Mouse (Mus musculus) liver, embryonic 16.5 days (tissue): ENCODE results near the gene Acbd6. TPM values are rescaled to one million over a fixed set of nuclear protein-coding genes. Genes with fewer than 3 reads are reported as not detected.

Experiments used
- ATAC-seq: fragments of 200-750 bp; cut with Nextera tagmentation; 2 replicates; pipeline ENCODE4 v1.8.0; 2017; ENCODE audit warnings: low read depth, mild to moderate bottlenecking, moderate number of reproducible peaks, moderate library complexity
- H3K27ac ChIP-seq: fragments of 300-500 bp; sonication (generic); 2 replicates; pipeline ENCODE4 v1.5.1; 2014; ENCODE audit warnings: mild to moderate bottlenecking, low read length
- H3K27me3 ChIP-seq: fragments of 300-500 bp; sonication (generic); 2 replicates; pipeline ENCODE4 v1.6.1; 2014; ENCODE audit warnings: low read depth, low read length, mixed read lengths; ENCODE audit not compliant: control insufficient read depth, insufficient read depth
- H3K36me3 ChIP-seq: fragments of 300-500 bp; sonication (generic); 2 replicates; pipeline ENCODE4 v1.6.1; 2014; ENCODE audit warnings: mild to moderate bottlenecking; ENCODE audit not compliant: control insufficient read depth, insufficient read depth
- H3K4me1 ChIP-seq: fragments of 300-500 bp; sonication (generic); 2 replicates; pipeline ENCODE4 v1.6.1; 2014; ENCODE audit warnings: low read depth, low read length, mixed read lengths; ENCODE audit not compliant: control insufficient read depth
- H3K4me2 ChIP-seq: fragments of 300-500 bp; sonication (generic); 2 replicates; pipeline ENCODE4 v1.6.1; 2014; ENCODE audit warnings: low read depth, low read length, mixed read lengths
- H3K4me3 ChIP-seq: fragments of 300-500 bp; sonication (generic); 2 replicates; pipeline ENCODE4 v1.5.1; 2014; ENCODE audit warnings: low read depth, mild to moderate bottlenecking, low read length
- H3K9ac ChIP-seq: fragments of 300-500 bp; sonication (generic); 2 replicates; pipeline ENCODE4 v1.6.1; 2014; ENCODE audit warnings: low read depth, low read length
- H3K9me3 ChIP-seq: fragments of 300-500 bp; sonication (generic); replicated peaks from 2 replicates; pipeline ENCODE4 v1.6.1; 2016; ENCODE audit warnings: low read length; ENCODE audit not compliant: control insufficient read depth
- WGBS: fragments of 180-500 bp; shearing (Covaris S2); extraction: QIAGEN DNeasy Blood & Tissue Kit; methylation state at CpG from one replicate; pipeline ENCODE4 v1.1.7; 2014; ENCODE audit not compliant: insufficient replicate concordance; 5-methylcytosine and 5-hydroxymethylcytosine counted together
- polyA plus RNA-seq: library from polyadenylated mRNA; unstranded; fragments of >200 nt; fragmentation: Nextera tagmentation; extraction: Ambion mirVana; gene quantifications from 2 replicates; pipeline ENCODE4 v1.2.1, GENCODE M21; 2015

The Acbd6 gene
- polyA plus RNA-seq, 1 experiment from 2014 or later: 29.1 TPM

GRCm38 (mm10) chr1:155538006-155538405, 19.9 kb upstream of the Acbd6 start:
- Histone ChIP-seq H3K27ac (no peak overlapping the region), H3K4me2 (no peak overlapping the region), H3K9ac (no peak overlapping the region), H3K27me3 (no peaks in the 10 kb centered on the region), H3K36me3 (no peaks in the 10 kb centered on the region), H3K4me3 (no peak overlapping the region), H3K4me1 (no peaks in the 10 kb centered on the region), H3K9me3 (no peaks in the 10 kb centered on the region)
- no peak for ATAC-seq
- 65% methylated on average over 7 of the region's 7 CpGs for WGBS

- H3K4me3 ChIP-seq: peak overlapping the region; percentile 83
- peaks cover 25% of the 10 kb centered on the region for H3K4me1 ChIP-seq
- 0 out of 2 replicates have a peak overlapping the region, but pooled peaks have one; percentile 78 for H3K27ac ChIP-seq
- no peaks in the 10 kb centered on the region for H3K36me3 ChIP-seq
- H3K9ac ChIP-seq: peak overlapping the region; percentile 83
- no peak for ATAC-seq
- no peaks in the 10 kb centered on the region for H3K9me3 ChIP-seq
- peak overlapping the region; percentile 82 for H3K4me2 ChIP-seq
- WGBS: 57% methylated on average over 9 of the region's 9 CpGs
- no peaks in the 10 kb centered on the region for H3K27me3 ChIP-seq
Measured at GRCm38 (mm10) chr1:155557642-155558011, 293 bp upstream of the Acbd6 start.

GRCm38 (mm10) chr1:155560021-155560420, 2.1 kb downstream of the Acbd6 start:
- peak overlapping the region; percentile 82 for H3K4me2 ChIP-seq
- no peaks in the 10 kb centered on the region for H3K27me3 ChIP-seq
- no peak for ATAC-seq
- H3K27ac ChIP-seq: no peak overlapping the region
- 51% methylated on average over 4 of the region's 4 CpGs for WGBS
- H3K4me1 ChIP-seq: peaks cover 28% of the 10 kb centered on the region
- no peak overlapping the region for H3K9ac ChIP-seq
- no peaks in the 10 kb centered on the region for H3K9me3 ChIP-seq
- H3K36me3 ChIP-seq: no peaks in the 10 kb centered on the region
- peak overlapping the region; percentile 1; the same call in 1 of the 2 replicates for H3K4me3 ChIP-seq

GRCm38 (mm10) chr1:155560678-155561077, 2.8 kb downstream of the Acbd6 start:
- no peaks in the 10 kb centered on the region for H3K36me3 ChIP-seq
- no peaks in the 10 kb centered on the region for H3K9me3 ChIP-seq
- 13% methylated on average over 2 of the region's 2 CpGs for WGBS
- no peak overlapping the region for H3K9ac ChIP-seq
- peaks cover 28% of the 10 kb centered on the region for H3K4me1 ChIP-seq
- no peak overlapping the region for H3K27ac ChIP-seq
- H3K4me2 ChIP-seq: peak overlapping the region; percentile 22
- ATAC-seq: no peak
- no peaks in the 10 kb centered on the region for H3K27me3 ChIP-seq
- H3K4me3 ChIP-seq: no peak overlapping the region

GRCm38 (mm10) chr1:155562206-155562605, 4.3 kb downstream of the Acbd6 start:
- no peak overlapping the region for H3K4me3 ChIP-seq

GRCm38 (mm10) chr1:155564741-155565140, 6.8 kb downstream of the Acbd6 start:
- no peak for ATAC-seq
- Histone ChIP-seq H3K27me3 (no peaks in the 10 kb centered on the region), H3K27ac (no peak overlapping the region), H3K36me3 (peaks cover 9% of the 10 kb centered on the region), H3K9me3 (no peaks in the 10 kb centered on the region), H3K9ac (no peak overlapping the region), H3K4me3 (no peak overlapping the region), H3K4me1 (peaks cover 21% of the 10 kb centered on the region), H3K4me2 (no peak overlapping the region)
- WGBS: 23% methylated on average over 3 of the region's 3 CpGs

More at GRCm38 (mm10) chr1:155562206-155562605, 4.3 kb downstream of the Acbd6 start:
- H3K36me3 ChIP-seq: no peaks in the 10 kb centered on the region
- no peak overlapping the region for H3K4me2 ChIP-seq
- no peaks in the 10 kb centered on the region for H3K27me3 ChIP-seq
- no peak for ATAC-seq
- no peaks in the 10 kb centered on the region for H3K9me3 ChIP-seq
- 44% methylated on average over 6 of the region's 6 CpGs for WGBS
- H3K4me1 ChIP-seq: peaks cover 28% of the 10 kb centered on the region
- H3K9ac ChIP-seq: no peak overlapping the region
- H3K27ac ChIP-seq: no peak overlapping the region

GRCm38 (mm10) chr1:155568133-155568532, 10.2 kb downstream of the Acbd6 start:
- no peak overlapping the region for H3K27ac ChIP-seq
- no peak overlapping the region for H3K4me3 ChIP-seq
- H3K27me3 ChIP-seq: no peaks in the 10 kb centered on the region
- WGBS: 87% methylated on average over 9 of the region's 9 CpGs
- ATAC-seq: no peak
- H3K36me3 ChIP-seq: peaks cover 12% of the 10 kb centered on the region
- no peaks in the 10 kb centered on the region for H3K9me3 ChIP-seq
- H3K4me1 ChIP-seq: no peaks in the 10 kb centered on the region
- H3K4me2 ChIP-seq: no peak overlapping the region
- no peak overlapping the region for H3K9ac ChIP-seq

- Histone ChIP-seq H3K27ac (no peak overlapping the region), H3K27me3 (no peaks in the 10 kb centered on the region), H3K4me3 (no peak overlapping the region), H3K9me3 (no peaks in the 10 kb centered on the region), H3K4me2 (no peak overlapping the region), H3K4me1 (no peaks in the 10 kb centered on the region), H3K9ac (no peak overlapping the region), H3K36me3 (peaks cover 12% of the 10 kb centered on the region)
- 72% methylated on average over 4 of the region's 4 CpGs for WGBS
- no peak for ATAC-seq
Measured at GRCm38 (mm10) chr1:155569340-155569739, 11.4 kb downstream of the Acbd6 start.

- Histone ChIP-seq H3K4me2 (no peak overlapping the region), H3K36me3 (0 out of 2 replicates have a peak, but pooled peaks cover 2% of the 10 kb centered on the region), H3K27ac (no peak overlapping the region), H3K9me3 (no peaks in the 10 kb centered on the region), H3K4me1 (no peaks in the 10 kb centered on the region), H3K4me3 (no peak overlapping the region), H3K9ac (no peak overlapping the region), H3K27me3 (no peaks in the 10 kb centered on the region)
- no peak for ATAC-seq
- WGBS: 40% methylated on average over 7 of the region's 7 CpGs
Measured at GRCm38 (mm10) chr1:155574966-155575673, 17.2 kb downstream of the Acbd6 start.
